Mouse (Mus musculus): ENCODE data around the gene Gm10912.
A peak's percentile ranks its signal among the peaks of the same experiment; 100 is the strongest.
"Not testable (repeated sequence)": the region's sequence is repeated elsewhere in the genome, so short reads cannot be mapped to it uniquely, and the experiment has no call there.

Gm10912 gene

DNA sequence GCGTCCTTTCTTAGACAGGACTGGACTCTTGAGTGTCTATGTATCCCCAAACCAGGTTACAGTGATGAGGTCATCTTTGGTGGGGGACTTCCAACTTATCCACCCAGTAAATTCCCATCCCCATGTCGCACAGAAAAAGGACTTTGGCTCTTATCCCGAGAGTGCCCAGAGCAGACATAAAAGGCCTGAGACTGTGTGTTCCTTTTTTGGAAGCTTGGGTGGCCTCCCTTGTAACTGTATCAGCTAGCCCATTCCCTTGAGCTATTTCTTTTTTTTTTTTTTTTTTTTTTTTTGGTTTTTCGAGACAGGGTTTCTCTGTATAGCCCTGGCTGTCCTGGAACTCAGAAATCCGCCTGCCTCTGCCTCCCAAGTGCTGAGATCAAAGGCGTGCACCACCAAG lies at the start of gene Gm10912:
Gene Gm10912, plus strand, starts transcription at position 301 of the 400 bp plus-strand sequence.
- DNase-seq: not testable (repeated sequence)

- DNase-seq: no peak
Measured at GRCm38 (mm10) chr2:104023096-104023495, 42.5 kb upstream of the Gm10912 start.

DNA sequence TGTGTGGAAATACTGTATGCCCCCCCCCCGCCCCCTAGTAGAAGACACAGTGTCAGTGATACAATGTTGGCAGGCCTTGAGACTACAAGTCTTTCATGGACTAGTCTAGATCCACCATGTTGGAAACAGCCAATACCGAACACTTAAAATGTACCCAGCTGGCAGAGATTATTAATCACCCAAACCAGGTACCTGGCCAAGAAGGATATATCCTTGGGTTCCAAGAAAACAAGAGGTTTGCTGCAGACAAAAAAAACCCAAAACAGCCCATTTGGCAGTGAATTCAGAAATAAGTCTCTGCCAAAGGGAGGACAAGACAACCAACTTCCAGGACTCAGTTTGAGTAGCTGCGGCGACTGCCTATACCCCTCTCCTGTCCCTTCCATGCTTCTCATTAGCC lies 41.0 kb upstream of the Gm10912 start:
- no peak for DNase-seq

- peak; percentile 98 for DNase-seq
Measured at GRCm38 (mm10) chr2:104027458-104028138, 38.0 kb upstream of the Gm10912 start, which contains the start of gene Fbxo3. TSS of gene Fbxo3 (plus strand) at chr2:104027721.

DNA sequence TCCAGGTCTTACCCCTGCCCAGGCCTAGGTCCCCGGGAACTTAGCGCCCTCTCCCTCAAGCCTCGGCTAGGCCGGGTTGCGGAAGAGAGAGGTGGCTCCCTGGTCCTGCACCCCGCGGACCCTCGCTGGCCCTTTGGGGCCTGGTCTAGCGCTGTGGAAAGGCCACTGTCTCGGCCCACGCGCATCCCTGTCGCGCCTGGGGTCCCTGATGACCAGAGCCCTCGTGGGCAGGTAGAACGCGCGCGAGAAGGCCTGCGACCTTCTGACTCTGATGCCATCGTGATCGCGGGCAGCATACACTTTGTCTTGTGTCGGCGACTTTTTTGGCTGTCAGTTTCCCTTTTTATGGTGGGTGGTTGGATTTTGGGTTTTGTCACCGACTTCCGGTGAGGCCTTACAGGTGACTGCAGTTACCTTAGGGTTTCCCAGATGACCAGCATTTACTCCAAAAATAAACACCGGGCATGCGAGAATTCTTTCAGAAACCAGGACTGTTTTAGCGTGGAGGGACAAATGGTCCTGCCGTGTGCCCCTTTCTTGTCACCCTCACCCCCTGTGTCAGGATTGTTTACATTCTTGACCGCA lies 37.4 kb upstream of the Gm10912 start, which contains the start of gene 4931422A03Rik:
Gene 4931422A03Rik, minus strand, starts transcription at position 223 of the 585 bp plus-strand sequence.
- peak; percentile 61 for DNase-seq

DNA sequence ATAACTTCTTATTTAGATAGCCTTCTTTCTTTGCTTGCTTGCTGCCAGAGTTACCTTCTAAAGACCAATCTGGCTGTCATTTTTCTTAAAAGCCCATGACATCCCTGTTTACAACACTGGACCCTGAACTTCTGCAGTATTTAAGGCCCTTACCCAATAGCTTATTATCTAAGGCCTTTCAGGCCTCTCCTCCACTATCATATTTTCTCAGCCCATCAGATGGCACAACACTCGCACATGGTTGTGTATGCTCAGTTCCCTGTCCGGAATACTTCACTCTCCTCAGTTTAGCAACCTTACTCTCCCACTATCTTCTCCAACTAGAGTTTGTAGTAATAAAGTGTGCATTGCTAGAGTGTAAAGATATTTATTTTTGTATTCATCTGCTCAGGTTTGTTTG lies 36.6 kb upstream of the Gm10912 start:
- peak; percentile 48 for DNase-seq

DNA sequence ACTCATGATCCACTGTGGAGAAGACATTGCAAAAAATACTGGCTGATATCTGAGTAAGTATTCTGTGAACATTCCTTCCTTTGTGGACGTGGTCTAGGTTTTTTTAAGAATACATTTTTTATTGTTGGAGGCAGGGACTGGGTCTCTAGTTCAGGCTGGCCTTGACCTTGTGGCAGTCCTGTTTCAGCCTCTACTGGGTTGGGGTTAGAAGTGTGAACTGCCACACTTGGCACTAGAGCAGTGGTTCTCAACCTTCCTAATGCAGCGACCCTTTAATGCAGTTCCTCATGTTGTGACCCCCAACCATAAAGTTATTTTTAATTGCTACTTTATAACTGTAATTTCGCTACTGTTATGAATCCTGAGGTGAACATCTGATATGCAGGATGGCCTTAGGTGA lies 35.2 kb upstream of the Gm10912 start:
- no peak for DNase-seq

GRCm38 (mm10) chr2:104032056-104032455 lies 33.6 kb upstream of the Gm10912 start:
- DNase-seq: no peak

GRCm38 (mm10) chr2:104034832-104035472 lies 30.7 kb upstream of the Gm10912 start:
- DNase-seq: peak; percentile 81

DNA sequence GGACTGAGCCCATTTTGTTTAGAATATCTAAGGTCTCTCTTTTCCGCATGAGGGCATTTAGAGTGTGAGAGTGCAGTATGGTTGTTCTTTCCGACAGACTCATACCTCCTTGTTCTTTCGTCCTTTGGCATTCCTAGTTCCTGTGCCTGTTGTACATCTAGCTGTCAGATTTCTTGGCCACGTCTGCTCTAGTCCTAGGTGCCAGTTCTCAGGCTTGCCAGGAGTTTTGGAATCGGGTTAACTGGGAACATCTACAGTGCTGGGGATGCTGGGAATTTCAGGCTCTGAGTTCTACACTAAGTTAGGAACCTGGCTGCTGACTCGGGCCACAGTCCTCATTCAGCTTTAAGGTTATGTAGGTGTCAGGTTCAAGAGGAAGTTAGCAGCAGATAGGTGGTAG lies 30.0 kb upstream of the Gm10912 start:
- no peak for DNase-seq

GRCm38 (mm10) chr2:104036316-104036715 lies 29.3 kb upstream of the Gm10912 start:
- DNase-seq: no peak

DNA sequence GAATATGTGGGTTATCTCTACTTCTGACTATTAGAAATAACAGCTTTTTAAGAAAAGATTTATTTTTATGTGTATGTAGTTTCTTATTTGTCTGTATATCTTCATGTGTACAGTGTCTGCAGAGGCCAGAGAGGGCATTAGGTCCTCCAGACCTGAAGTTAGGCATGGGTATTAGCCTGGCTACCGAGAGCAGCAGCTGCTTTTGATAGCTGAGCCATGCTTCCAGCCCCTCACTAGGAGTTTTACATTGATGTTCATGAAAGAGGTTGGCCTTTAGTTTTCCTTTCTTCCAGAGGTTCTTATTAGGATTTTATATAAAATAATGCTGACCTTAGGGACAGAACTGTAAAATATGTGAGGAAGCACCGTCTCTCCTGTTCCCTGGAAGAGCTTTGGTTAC lies 27.4 kb upstream of the Gm10912 start:
- DNase-seq: no peak

DNA sequence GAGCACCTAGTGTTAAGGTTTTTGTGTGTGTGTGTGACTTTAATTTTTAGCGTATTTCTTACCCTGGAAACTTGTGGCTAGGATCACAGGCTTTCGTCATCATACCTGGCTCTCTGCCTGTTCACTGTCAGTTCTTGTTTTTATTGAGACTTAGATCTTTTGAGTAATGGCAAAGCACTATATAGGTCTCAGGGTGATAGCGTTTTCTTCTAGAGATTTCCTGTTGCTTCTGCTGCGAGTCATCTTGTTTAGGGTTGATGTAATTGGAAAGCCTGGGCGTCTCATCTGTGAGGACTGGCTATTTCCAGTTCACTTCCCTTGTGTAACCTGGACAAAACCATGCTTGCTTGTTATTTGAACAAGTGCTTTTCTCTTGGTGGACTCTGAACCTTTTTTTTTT lies 24.0 kb upstream of the Gm10912 start:
- no peak for DNase-seq

DNA sequence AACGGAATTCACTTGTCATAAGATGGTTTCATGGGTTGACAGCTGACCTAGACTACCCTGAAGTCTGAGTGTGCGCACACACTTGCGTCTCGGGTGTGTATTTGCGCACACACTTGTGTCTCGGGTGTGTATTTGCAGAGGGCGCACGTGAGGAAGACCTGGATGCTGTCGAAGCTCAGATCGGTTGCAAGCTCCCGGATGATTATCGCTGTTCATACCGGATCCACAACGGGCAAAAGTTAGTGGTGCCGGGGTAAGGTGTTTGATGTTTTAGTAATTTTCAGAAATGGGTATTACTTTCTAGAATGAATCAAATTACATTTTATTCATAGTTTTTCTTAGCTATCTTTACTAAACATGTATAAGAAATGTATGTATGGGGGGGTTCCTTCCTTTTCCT lies 22.9 kb upstream of the Gm10912 start:
- no peak for DNase-seq

- DNase-seq: no peak
Measured at GRCm38 (mm10) chr2:104043624-104044478, 21.8 kb upstream of the Gm10912 start.

DNA sequence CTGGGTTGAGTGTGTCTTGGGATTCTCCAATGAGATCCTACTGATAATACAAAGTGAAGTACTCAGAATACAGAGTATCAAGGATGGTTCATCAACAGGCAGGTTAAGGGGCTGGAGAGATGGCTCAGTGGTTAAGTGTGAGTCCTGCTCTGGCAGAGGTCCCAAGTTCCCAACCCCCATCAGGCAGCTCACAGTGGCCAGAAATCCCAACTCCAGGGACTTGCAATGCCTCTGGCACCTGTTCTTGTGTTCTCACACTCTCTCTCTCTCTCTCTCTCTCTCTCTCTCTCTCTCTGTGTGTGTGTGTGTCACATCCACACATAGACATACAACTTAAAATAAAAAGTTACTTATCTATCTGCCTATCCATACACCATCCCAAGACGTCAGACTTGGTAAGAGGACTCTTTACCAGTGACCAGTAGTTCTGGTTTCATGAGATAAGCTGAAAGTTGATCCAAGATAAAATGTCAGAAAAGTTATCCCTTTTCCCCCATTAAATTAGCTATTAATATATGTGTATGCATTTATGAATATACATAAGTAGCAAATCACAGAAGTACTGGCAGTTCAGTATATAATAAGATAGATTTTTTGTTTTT lies 21.0 kb upstream of the Gm10912 start:
- no peak for DNase-seq

DNA sequence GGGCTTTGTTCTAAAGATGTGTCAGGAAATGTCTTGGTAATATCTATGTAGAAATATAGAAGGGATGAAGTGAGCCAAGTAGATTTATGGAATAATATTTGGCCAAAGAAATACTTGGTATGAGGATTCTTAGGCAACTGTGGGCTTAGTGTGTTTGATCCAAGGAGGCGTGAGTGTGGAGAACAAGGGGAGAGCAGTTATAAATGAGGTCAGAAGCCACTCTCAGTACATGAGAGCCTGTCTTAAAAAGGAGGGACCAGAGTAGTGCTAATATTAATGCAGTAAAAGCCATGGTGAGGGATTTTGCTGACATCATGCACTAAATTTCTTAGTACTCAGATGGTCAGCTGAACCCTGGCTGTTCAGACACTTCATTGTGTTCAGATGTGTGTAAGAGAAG lies 7.2 kb upstream of the Gm10912 start:
- no peak for DNase-seq

DNA sequence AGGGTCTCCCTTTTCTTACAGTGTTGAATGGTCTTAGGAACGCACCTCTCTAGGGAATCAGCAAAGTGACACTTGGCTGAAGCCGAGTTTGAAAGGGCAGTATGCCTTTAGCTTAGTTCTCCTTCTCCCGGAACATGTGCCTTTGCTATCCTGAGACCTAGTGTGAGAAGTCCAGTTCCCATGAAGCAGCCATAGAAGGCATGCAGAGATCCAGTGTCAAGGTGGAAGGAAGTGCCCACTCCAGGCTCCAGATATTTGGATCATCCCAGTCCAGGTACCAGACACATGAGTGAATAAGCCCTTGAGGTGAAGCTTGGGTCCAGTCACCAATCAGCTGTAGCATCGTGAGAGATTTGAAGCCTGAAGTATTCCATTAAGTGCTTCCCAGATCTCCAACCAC lies 6.7 kb upstream of the Gm10912 start:
- no peak for DNase-seq

GRCm38 (mm10) chr2:104059786-104060185 lies 5.8 kb upstream of the Gm10912 start:
- DNase-seq: no peak

DNA sequence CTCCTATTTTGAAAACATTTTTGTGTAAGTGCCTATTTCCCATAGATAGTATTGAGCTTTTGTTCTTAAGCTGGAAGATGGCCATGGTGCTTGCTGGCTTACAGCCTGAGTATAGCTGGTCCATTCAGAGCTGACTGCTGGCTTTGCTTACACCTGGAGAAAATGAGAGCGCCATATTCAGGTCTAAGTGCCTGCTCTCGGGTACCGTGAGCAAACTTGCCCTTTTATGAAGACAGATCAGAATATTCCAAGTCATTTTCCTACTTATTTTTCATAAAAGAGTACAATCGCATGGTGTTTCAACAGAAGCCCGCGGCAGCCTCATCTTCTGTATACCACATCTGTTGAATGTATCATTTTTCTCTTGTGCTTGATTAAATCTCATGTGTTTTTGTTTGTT lies 4.6 kb upstream of the Gm10912 start:
- no peak for DNase-seq

DNA sequence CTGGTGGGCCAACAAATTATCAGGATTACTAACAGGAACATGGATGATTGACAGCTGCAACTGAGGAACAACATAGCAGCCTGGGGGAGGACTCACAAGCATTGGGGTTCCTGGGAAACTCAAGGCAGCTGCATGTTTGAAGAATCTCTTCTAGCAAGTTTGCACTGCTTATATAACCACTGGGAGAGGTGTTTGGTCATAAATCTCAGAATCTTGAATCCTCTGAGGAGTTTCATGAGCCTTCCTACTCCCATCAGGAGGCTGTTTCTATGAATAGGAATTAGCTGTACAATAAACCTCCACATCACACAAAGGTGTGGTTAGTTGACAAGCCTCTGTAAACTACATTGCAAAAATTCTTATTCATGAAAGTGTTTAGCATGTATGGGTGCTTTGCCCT lies 3.0 kb upstream of the Gm10912 start:
- DNase-seq: no peak

DNA sequence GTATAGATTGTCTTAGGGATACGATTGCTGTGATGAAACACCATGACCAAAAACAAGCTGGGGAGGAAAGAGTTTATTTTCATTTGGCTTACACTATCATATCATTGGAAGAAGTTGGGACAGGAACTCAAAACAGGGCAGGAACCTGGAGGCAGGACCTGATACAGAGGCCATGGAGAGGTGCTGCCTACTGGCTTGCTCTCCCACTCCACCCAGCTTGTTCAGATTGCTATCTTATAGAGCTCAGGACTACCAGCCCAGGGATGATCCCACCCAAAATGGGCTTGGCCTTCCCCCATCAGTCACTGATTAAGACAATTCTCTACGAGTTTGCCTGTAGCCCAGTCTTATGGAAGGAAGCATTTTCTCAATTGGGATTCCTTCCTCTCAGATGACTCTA lies 1.5 kb upstream of the Gm10912 start:
- peak; percentile 45 for DNase-seq

DNA sequence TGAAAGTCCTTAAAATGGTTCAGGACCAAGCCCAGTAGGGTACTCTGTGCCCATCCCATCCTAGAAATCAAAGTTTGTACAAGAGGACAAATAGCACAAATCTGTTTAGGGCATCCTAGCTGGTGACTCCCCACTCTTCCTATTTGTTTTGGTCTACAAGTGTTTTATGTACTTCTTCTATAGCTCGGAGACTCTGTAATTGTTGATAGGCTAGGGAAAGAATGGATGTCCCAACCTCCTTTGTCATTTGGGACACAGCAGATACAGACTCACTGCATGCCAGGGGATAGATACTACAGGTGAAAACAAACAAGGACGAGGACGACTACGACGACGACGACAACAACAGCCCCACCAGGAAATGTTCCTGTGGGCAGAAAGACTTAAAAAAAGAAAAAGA lies 2.8 kb downstream of the Gm10912 start, which contains the start of gene Gm10799:
Gene Gm10799, minus strand, starts transcription at position 101 of the 400 bp plus-strand sequence.
- not testable (repeated sequence) for DNase-seq

Measured in liver (tissue).